Mouse (Mus musculus) midbrain, embryonic 14.5 days (tissue): Measurements from ENCODE around the gene Mettl7a2. TPM values are rescaled to one million over a fixed set of nuclear protein-coding genes. Genes with fewer than 3 reads are reported as not detected.

Experiments
- polyA plus RNA-seq: library from polyadenylated mRNA; unstranded; fragments of >200 nt; fragmentation: Nextera tagmentation; extraction: Ambion mirVana; gene quantifications from 2 replicates; pipeline ENCODE4 v1.2.1, GENCODE M21; 2014

The Mettl7a2 gene
- polyA plus RNA-seq, 1 experiment from 2014 or later: not detected

Other genes with a start within 250 kb of the Mettl7a2 start
- 11.5 and 14.4 TPM in 2 replicates for gene Atf1, start 125.4 kb upstream of the Mettl7a2 start, polyA plus RNA-seq
- gene Tmprss12, start 72.4 kb upstream of the Mettl7a2 start, polyA plus RNA-seq: not detected in 2 replicates
- gene Mettl7a1, start 49.1 kb upstream of the Mettl7a2 start, polyA plus RNA-seq: 3.3 and 7.7 TPM in 2 replicates
- gene Mettl7a3, start 18.3 kb upstream of the Mettl7a2 start, polyA plus RNA-seq: not detected in 2 replicates
- gene Methig1, start 51 bp upstream of the Mettl7a2 start, polyA plus RNA-seq: 0.24 TPM in 1 of 2 replicates, not detected in the other
- gene Higd1c, start 11.3 kb downstream of the Mettl7a2 start, polyA plus RNA-seq: not detected in 2 replicates
- not detected in 2 replicates for gene Gm5475, start 68.9 kb downstream of the Mettl7a2 start, polyA plus RNA-seq
- gene Slc11a2, start 71.9 kb downstream of the Mettl7a2 start, polyA plus RNA-seq: 18.5 and 21.6 TPM in 2 replicates
- 44.8 and 51.9 TPM in 2 replicates for gene Letmd1, start 115.8 kb downstream of the Mettl7a2 start, polyA plus RNA-seq
- gene Csrnp2, start 142.3 kb downstream of the Mettl7a2 start, polyA plus RNA-seq: 51.9 and 53.5 TPM in 2 replicates
- 30.1 and 35.8 TPM in 2 replicates for gene Tfcp2, start 198.8 kb downstream of the Mettl7a2 start, polyA plus RNA-seq
- 45.6 and 47.3 TPM in 2 replicates for gene Pou6f1, start 246.8 kb downstream of the Mettl7a2 start, polyA plus RNA-seq